ENCODE assay signal across 8 mouse cellular contexts in genomic region chr15:88827991-88828799, GRCm38 (mm10). TPM values are rescaled to one million over a fixed set of nuclear protein-coding genes. Genes with fewer than 3 reads are reported as not detected.
A peak's percentile ranks its signal among the peaks of the same experiment; 100 is the strongest.
DNase-seq lines count a peak whose midpoint lies in the region; ATAC-seq and TF ChIP-seq lines count a peak whose summit lies in the region.

No protein-coding gene starts in this region.

- no peak overlapping the region for H3K4me3 ChIP-seq in left cerebral cortex, adult 2 months
- H3K4me3 ChIP-seq in hindbrain, postnatal 0 days (ENCODE audit: low read length) = no peak overlapping the region
- no peak overlapping the region for H3K4me3 ChIP-seq in limb, embryonic 14.5 days (replicated peaks; ENCODE audit: low read length)
- no peak overlapping the region for H3K4me3 ChIP-seq in midbrain, embryonic 15.5 days
- H3K4me3 ChIP-seq in stomach, embryonic 15.5 days (replicated peaks) = no peak overlapping the region

- H3K9ac ChIP-seq in hindbrain, postnatal 0 days (replicated peaks; ENCODE audit: low read length) = no peak overlapping the region
- H3K9ac ChIP-seq in limb, embryonic 14.5 days (ENCODE audit: low read depth, low read length, severe bottlenecking) = no peak overlapping the region
- no peak overlapping the region for H3K9ac ChIP-seq in midbrain, embryonic 15.5 days
- H3K9ac ChIP-seq in stomach, embryonic 15.5 days = no peak overlapping the region

- intact Hi-C loops in left cerebral cortex, adult 2 months (cut with DNase I) = loop anchor here (1.0 to 5.0 kb wide), 6 partner anchors 34 to 384 kb away; partner anchors contain the start of genes Pim3, Ppp6r2 and Trabd
- intact Hi-C loops in gastrocnemius, postnatal 14 days (cut with DNase I; ENCODE audit: low total_unique reads) = loop anchor here (2.0 kb wide), 2 partner anchors 47 to 93 kb away; no protein-coding TSS in a partner anchor

- peak; percentile 38 to 50 for DNase-seq in left cerebral cortex, adult 2 months (ENCODE audit: extremely low spot score in 1 of 2, low spot score in 2 of 2)
- DNase-seq in left cerebral cortex, adult 11 months (ENCODE audit: low spot score) = no peak
- peak; percentile 92 to 93 for DNase-seq in cerebellum, postnatal 14 days
- DNase-seq in gastrocnemius, postnatal 14 days = peak; percentile 59
- DNase-seq in hindbrain, postnatal 0 days (ENCODE audit: low spot score) = peak; percentile 64
- peak; percentile 52 for DNase-seq in limb, embryonic 14.5 days (ENCODE audit: low spot score)

- peaks cover 27% of the 10 kb centered on the region for H3K36me3 ChIP-seq in hindbrain, postnatal 0 days (ENCODE audit: insufficient read depth, low read length)
- peaks cover 39% of the 10 kb centered on the region for H3K36me3 ChIP-seq in limb, embryonic 14.5 days (ENCODE audit: control insufficient read depth, insufficient read depth, low read length)
- H3K36me3 ChIP-seq in midbrain, embryonic 15.5 days (replicated peaks) = peaks cover 22% of the 10 kb centered on the region
- peaks cover 15% of the 10 kb centered on the region for H3K36me3 ChIP-seq in stomach, embryonic 15.5 days

- 28% methylated on average over 9 of the region's 9 CpGs for WGBS in hindbrain, postnatal 0 days
- 23% methylated on average over 9 of the region's 9 CpGs for WGBS in limb, embryonic 14.5 days
- WGBS in midbrain, embryonic 15.5 days = 26% methylated on average over 9 of the region's 9 CpGs
- WGBS in stomach, embryonic 15.5 days = 27% methylated on average over 9 of the region's 9 CpGs

- H3K27me3 ChIP-seq in hindbrain, postnatal 0 days (ENCODE audit: insufficient read depth, low read length) = no peaks in the 10 kb centered on the region
- no peaks in the 10 kb centered on the region for H3K27me3 ChIP-seq in limb, embryonic 14.5 days (ENCODE audit: control insufficient read depth, insufficient read depth, low read length)
- no peaks in the 10 kb centered on the region for H3K27me3 ChIP-seq in midbrain, embryonic 15.5 days (replicated peaks)
- H3K27me3 ChIP-seq in stomach, embryonic 15.5 days (replicated peaks) = no peaks in the 10 kb centered on the region

- TF ChIP-seq CTCF in left cerebral cortex, adult 2 months (IDR thresholded peaks at IDR 0.05) = peak; percentile 24
- TF ChIP-seq CTCF in hindbrain, postnatal 0 days (IDR thresholded peaks at IDR 0.05; ENCODE audit: low read depth) = peak; percentile 53

- no peaks in the 10 kb centered on the region for H3K4me1 ChIP-seq in hindbrain, postnatal 0 days (ENCODE audit: insufficient read depth, low read length)
- H3K4me1 ChIP-seq in limb, embryonic 14.5 days (ENCODE audit: control insufficient read depth, insufficient read depth, low read length) = peaks cover 3% of the 10 kb centered on the region; the same call in 1 of the 2 replicates
- no peaks in the 10 kb centered on the region; the same call in 1 of the 2 replicates for H3K4me1 ChIP-seq in midbrain, embryonic 15.5 days
- H3K4me1 ChIP-seq in stomach, embryonic 15.5 days = peaks cover 3% of the 10 kb centered on the region; the same call in 1 of the 2 replicates

- no peak overlapping the region for H3K27ac ChIP-seq in left cerebral cortex, adult 2 months
- no peak overlapping the region for H3K27ac ChIP-seq in hindbrain, postnatal 0 days
- no peak overlapping the region for H3K27ac ChIP-seq in limb, embryonic 14.5 days (replicated peaks; ENCODE audit: low read depth, low read length)
- no peak overlapping the region for H3K27ac ChIP-seq in midbrain, embryonic 15.5 days
- no peak overlapping the region for H3K27ac ChIP-seq in stomach, embryonic 15.5 days

- ATAC-seq in hindbrain, postnatal 0 days = peak; percentile 55; the same call in 1 of the 2 replicates
- ATAC-seq in limb, embryonic 14.5 days (ENCODE audit: low FRiP score, low read depth) = peak; percentile 31; the same call in 1 of the 2 replicates
- peak; percentile 25; the same call in 1 of the 2 replicates for ATAC-seq in midbrain, embryonic 15.5 days (replicated peaks)
- ATAC-seq in stomach, embryonic 15.5 days (ENCODE audit: insufficient read depth, low FRiP score, low read depth) = peak; percentile 43; the same call in 1 of the 2 replicates

- no peak for TF ChIP-seq POLR2A in limb, embryonic 14.5 days (IDR thresholded peaks at IDR 0.05; ENCODE audit: borderline replicate concordance, extremely low read depth, insufficient read depth, insufficient read length)

- no peak overlapping the region for H3K4me2 ChIP-seq in hindbrain, postnatal 0 days (ENCODE audit: low read depth, low read length)
- no peak overlapping the region for H3K4me2 ChIP-seq in limb, embryonic 14.5 days (replicated peaks; ENCODE audit: low read depth, low read length, severe bottlenecking)
- no peak overlapping the region for H3K4me2 ChIP-seq in midbrain, embryonic 15.5 days
- H3K4me2 ChIP-seq in stomach, embryonic 15.5 days = no peak overlapping the region

- H3K9me3 ChIP-seq in hindbrain, postnatal 0 days (ENCODE audit: low read length) = no peaks in the 10 kb centered on the region
- H3K9me3 ChIP-seq in limb, embryonic 14.5 days (ENCODE audit: control insufficient read depth, low read length) = no peaks in the 10 kb centered on the region
- H3K9me3 ChIP-seq in midbrain, embryonic 15.5 days = no peaks in the 10 kb centered on the region
- H3K9me3 ChIP-seq in stomach, embryonic 15.5 days = no peaks in the 10 kb centered on the region

RNA-seq across cellular contexts. Expression of gene Creld2, which starts 8.7 kb away (rescaled TPM):
- 10 to 100 TPM; 22.1 to 26.3 TPM for total RNA-seq in left cerebral cortex, adult 2 months (2021)
- total RNA-seq in gastrocnemius, postnatal 14 days (2021) = 10 to 100 TPM in 1 of 2 experiments, 1 to 10 TPM in 1; 8.9 to 11.4 TPM
- total RNA-seq in hindbrain, postnatal 0 days (2014; rRNA removed) = 15.9 and 18.9 TPM in 2 replicates
- 38.9 and 40.1 TPM in 2 replicates for polyA plus RNA-seq in hindbrain, postnatal 0 days (2015; fragmentation: Nextera tagmentation; extraction: Ambion mirVana)
- 59.3 and 79.1 TPM in 2 replicates for polyA plus RNA-seq in limb, embryonic 14.5 days (2012; rRNA removed)
- polyA plus RNA-seq in limb, embryonic 14.5 days (2014; fragmentation: Nextera tagmentation; extraction: Ambion mirVana) = 74.9 and 85.9 TPM in 2 replicates
- polyA plus RNA-seq in midbrain, embryonic 15.5 days (2015; fragmentation: Nextera tagmentation; extraction: Ambion mirVana) = 60.7 and 69.3 TPM in 2 replicates
- polyA plus RNA-seq in stomach, embryonic 15.5 days (2015; fragmentation: Nextera tagmentation; extraction: Ambion mirVana) = 124 and 125 TPM in 2 replicates

RNA-seq across cellular contexts. Expression of gene Alg12, which starts 9.1 kb away (rescaled TPM):
- 10 to 100 TPM; 13.3 to 14.4 TPM for total RNA-seq in left cerebral cortex, adult 2 months (2021)
- total RNA-seq in gastrocnemius, postnatal 14 days (2021) = 1 to 10 TPM; 4.9 to 5.4 TPM
- 12.7 and 17.4 TPM in 2 replicates for total RNA-seq in hindbrain, postnatal 0 days (2014; rRNA removed)
- 6.3 and 7.2 TPM in 2 replicates for polyA plus RNA-seq in hindbrain, postnatal 0 days (2015; fragmentation: Nextera tagmentation; extraction: Ambion mirVana)
- polyA plus RNA-seq in limb, embryonic 14.5 days (2012; rRNA removed) = 17.9 and 21.7 TPM in 2 replicates
- polyA plus RNA-seq in limb, embryonic 14.5 days (2014; fragmentation: Nextera tagmentation; extraction: Ambion mirVana) = 12.1 and 12.2 TPM in 2 replicates
- polyA plus RNA-seq in midbrain, embryonic 15.5 days (2015; fragmentation: Nextera tagmentation; extraction: Ambion mirVana) = 9.4 and 9.6 TPM in 2 replicates
- 11.6 and 13.4 TPM in 2 replicates for polyA plus RNA-seq in stomach, embryonic 15.5 days (2015; fragmentation: Nextera tagmentation; extraction: Ambion mirVana)

RNA-seq across cellular contexts. Expression of gene Pim3, which starts 33.8 kb away (rescaled TPM):
- total RNA-seq in left cerebral cortex, adult 2 months (2021) = 10 to 100 TPM; 46.8 to 50.0 TPM
- total RNA-seq in gastrocnemius, postnatal 14 days (2021) = 10 to 100 TPM; 13.4 to 26.0 TPM
- total RNA-seq in hindbrain, postnatal 0 days (2014; rRNA removed) = 98.0 and 104 TPM in 2 replicates
- 69.8 TPM in 2 replicates for polyA plus RNA-seq in hindbrain, postnatal 0 days (2015; fragmentation: Nextera tagmentation; extraction: Ambion mirVana)
- 15.2 and 20.6 TPM in 2 replicates for polyA plus RNA-seq in limb, embryonic 14.5 days (2012; rRNA removed)
- 38.1 and 47.8 TPM in 2 replicates for polyA plus RNA-seq in limb, embryonic 14.5 days (2014; fragmentation: Nextera tagmentation; extraction: Ambion mirVana)
- 69.0 and 72.4 TPM in 2 replicates for polyA plus RNA-seq in midbrain, embryonic 15.5 days (2015; fragmentation: Nextera tagmentation; extraction: Ambion mirVana)
- 68.7 and 74.8 TPM in 2 replicates for polyA plus RNA-seq in stomach, embryonic 15.5 days (2015; fragmentation: Nextera tagmentation; extraction: Ambion mirVana)
